Mouse (Mus musculus) ES-Bruce4 (cell line): ENCODE measurements around the gene Lmo7. TPM values are rescaled to one million over a fixed set of nuclear protein-coding genes. Genes with fewer than 3 reads are reported as not detected.

ENCODE experiments used
- H3K27ac ChIP-seq: 2 replicates; pipeline ENCODE4 v1.5.1; 2012; ENCODE audit warnings: low read length, inconsistent platforms; ENCODE audit not compliant: insufficient read depth
- H3K27me3 ChIP-seq: 2 replicates; pipeline ENCODE4 v1.6.1; 2012; ENCODE audit warnings: mild to moderate bottlenecking, low read length, inconsistent platforms; ENCODE audit not compliant: control insufficient read depth, poor library complexity, insufficient read depth, severe bottlenecking
- H3K36me3 ChIP-seq: 2 replicates; pipeline ENCODE4 v1.6.1; 2012; ENCODE audit warnings: inconsistent platforms, mild to moderate bottlenecking, low read length, moderate library complexity; ENCODE audit not compliant: control insufficient read depth, poor library complexity, insufficient read depth, severe bottlenecking
- H3K4me1 ChIP-seq: one replicate; pipeline ENCODE4 v1.8.1; 2011; ENCODE audit warnings: low read length; ENCODE audit not compliant: control insufficient read depth, insufficient read depth
- H3K4me3 ChIP-seq: 2 replicates; pipeline ENCODE4 v1.5.1; 2011; ENCODE audit warnings: low read depth, mild to moderate bottlenecking, low read length
- H3K9ac ChIP-seq: 2 replicates; pipeline ENCODE4 v1.6.1; 2012; ENCODE audit warnings: low read depth, mild to moderate bottlenecking, inconsistent platforms; ENCODE audit not compliant: poor library complexity, severe bottlenecking
- H3K9me3 ChIP-seq: replicated peaks from 2 replicates; pipeline ENCODE4 v1.6.1; 2012; ENCODE audit warnings: mild to moderate bottlenecking, low read length, inconsistent platforms; ENCODE audit not compliant: control insufficient read depth, poor library complexity, insufficient read depth, severe bottlenecking
- CTCF ChIP-seq: IDR thresholded peaks from one replicate; pipeline ENCODE4 v1.8.1; 2011; ENCODE audit warnings: low read depth, low read length
- EP300 ChIP-seq: IDR thresholded peaks from 2 replicates; pipeline ENCODE4 v1.6.1; 2011; ENCODE audit warnings: low read depth, low read length; ENCODE audit not compliant: insufficient read depth
- POLR2A ChIP-seq: IDR thresholded peaks from one replicate; pipeline ENCODE4 v1.8.1; 2011; ENCODE audit warnings: low read length; ENCODE audit not compliant: insufficient read depth
- polyA plus RNA-seq: library from polyadenylated mRNA; stranded (reverse); fragments of >200 nt; gene quantifications from 2 replicates; pipeline ENCODE4 v1.2.4, GENCODE M21; 2011; ENCODE audit warnings: low read depth; ENCODE audit not compliant: missing spikeins, insufficient read depth, insufficient read length

Lmo7 gene
- polyA plus RNA-seq, 1 experiment: 28.2 TPM

GRCm38 (mm10) chr14:101882966-101883365 lies 153.2 kb downstream of the Lmo7 start:
- Histone ChIP-seq H3K27ac (no peak overlapping the region), H3K36me3 (no peaks in the 10 kb centered on the region), H3K4me1 (peaks cover 1% of the 10 kb centered on the region)

GRCm38 (mm10) chr14:101883787-101884186 lies 154.0 kb downstream of the Lmo7 start:
- no peak overlapping the region for H3K9ac ChIP-seq
- TF ChIP-seq POLR2A (no peak), CTCF (no peak), EP300 (no peak)
- H3K9me3 ChIP-seq: no peaks in the 10 kb centered on the region
- H3K4me3 ChIP-seq: no peak overlapping the region
- H3K27ac ChIP-seq: no peak overlapping the region
- H3K4me1 ChIP-seq: peaks cover 1% of the 10 kb centered on the region
- H3K27me3 ChIP-seq: no peaks in the 10 kb centered on the region
- H3K36me3 ChIP-seq: no peaks in the 10 kb centered on the region

More at GRCm38 (mm10) chr14:101882966-101883365, 153.2 kb downstream of the Lmo7 start:
- TF ChIP-seq POLR2A (no peak), EP300 (no peak), CTCF (no peak)
- Histone ChIP-seq H3K27me3 (no peaks in the 10 kb centered on the region), H3K4me3 (no peak overlapping the region), H3K9me3 (no peaks in the 10 kb centered on the region), H3K9ac (no peak overlapping the region)

DNA sequence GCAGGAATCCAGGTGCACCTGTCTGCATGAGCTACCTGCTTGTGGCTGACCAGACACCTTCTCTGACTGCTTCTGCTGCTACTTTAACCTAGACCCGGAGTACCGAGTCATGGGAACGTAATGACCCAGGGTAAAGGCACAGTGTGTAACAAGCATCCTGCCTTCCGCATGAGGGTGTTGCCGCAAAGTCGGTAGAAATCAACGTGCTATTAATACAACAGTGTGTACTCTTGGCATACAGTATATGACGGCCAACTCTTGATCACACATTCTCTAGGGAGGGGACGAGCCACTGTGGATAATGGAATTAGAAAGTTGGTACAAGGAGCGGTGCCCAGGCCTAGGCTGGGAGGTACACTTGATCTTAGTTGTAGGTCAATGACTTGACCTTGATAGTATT lies 156.6 kb downstream of the Lmo7 start:
- Histone ChIP-seq H3K9ac (no peak overlapping the region), H3K27me3 (no peaks in the 10 kb centered on the region), H3K4me1 (no peaks in the 10 kb centered on the region), H3K4me3 (no peak overlapping the region), H3K27ac (no peak overlapping the region), H3K9me3 (no peaks in the 10 kb centered on the region), H3K36me3 (no peaks in the 10 kb centered on the region)
- TF ChIP-seq CTCF (no peak), EP300 (no peak), POLR2A (no peak)

GRCm38 (mm10) chr14:101891903-101892448 lies 162.2 kb downstream of the Lmo7 start:
- Histone ChIP-seq H3K27me3 (no peaks in the 10 kb centered on the region), H3K4me1 (no peaks in the 10 kb centered on the region), H3K36me3 (no peaks in the 10 kb centered on the region), H3K27ac (no peak overlapping the region), H3K9ac (no peak overlapping the region), H3K9me3 (no peaks in the 10 kb centered on the region), H3K4me3 (no peak overlapping the region)
- TF ChIP-seq EP300: no peak
- no peak for TF ChIP-seq POLR2A
- no peak for TF ChIP-seq CTCF

DNA sequence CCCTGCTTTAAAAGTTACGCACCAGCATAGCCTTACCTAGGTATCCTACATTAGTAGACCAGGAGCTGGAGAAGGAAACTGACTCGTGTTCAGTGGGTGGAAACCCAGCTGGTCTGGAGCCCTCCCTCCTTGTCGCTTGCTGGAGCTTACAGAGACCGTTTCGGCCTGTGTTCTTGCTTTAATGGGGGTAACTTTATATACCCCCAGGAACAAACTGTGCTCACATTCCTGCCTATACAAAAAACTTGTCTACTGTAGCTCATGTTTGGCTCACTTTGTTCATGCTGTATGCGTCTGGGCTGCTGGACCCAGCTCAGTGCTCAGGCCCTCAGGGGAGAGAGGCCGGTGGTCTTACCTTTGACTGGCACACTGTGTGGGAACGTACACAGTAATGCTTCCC lies 162.7 kb downstream of the Lmo7 start:
- Histone ChIP-seq H3K27me3 (no peaks in the 10 kb centered on the region), H3K36me3 (no peaks in the 10 kb centered on the region), H3K9ac (no peak overlapping the region), H3K27ac (no peak overlapping the region), H3K4me3 (no peak overlapping the region), H3K9me3 (no peaks in the 10 kb centered on the region), H3K4me1 (no peaks in the 10 kb centered on the region)
- no peak for TF ChIP-seq CTCF
- no peak for TF ChIP-seq POLR2A
- no peak for TF ChIP-seq EP300

- Histone ChIP-seq H3K27ac (no peak overlapping the region), H3K9ac (no peak overlapping the region), H3K36me3 (no peaks in the 10 kb centered on the region), H3K4me1 (no peaks in the 10 kb centered on the region), H3K9me3 (no peaks in the 10 kb centered on the region), H3K27me3 (no peaks in the 10 kb centered on the region), H3K4me3 (no peak overlapping the region)
- TF ChIP-seq CTCF: no peak
- TF ChIP-seq EP300: no peak
These were observed 163.5 kb downstream of the Lmo7 start for GRCm38 (mm10) chr14:101893215-101893614.

GRCm38 (mm10) chr14:101898250-101898649 lies 168.5 kb downstream of the Lmo7 start:
- TF ChIP-seq CTCF (no peak), POLR2A (no peak), EP300 (no peak)
- Histone ChIP-seq H3K27ac (no peak overlapping the region), H3K4me1 (no peaks in the 10 kb centered on the region), H3K9me3 (no peaks in the 10 kb centered on the region), H3K4me3 (no peak overlapping the region), H3K36me3 (no peaks in the 10 kb centered on the region), H3K27me3 (no peaks in the 10 kb centered on the region), H3K9ac (no peak overlapping the region)
